Mouse (Mus musculus): ENCODE data around the gene Elk3. TPM values are rescaled to one million over a fixed set of nuclear protein-coding genes. Genes with fewer than 3 reads are reported as not detected.
A peak's percentile ranks its signal among the peaks of the same experiment; 100 is the strongest.

Gene Elk3
- total RNA-seq, 1 experiment = 15.7 TPM

DNA sequence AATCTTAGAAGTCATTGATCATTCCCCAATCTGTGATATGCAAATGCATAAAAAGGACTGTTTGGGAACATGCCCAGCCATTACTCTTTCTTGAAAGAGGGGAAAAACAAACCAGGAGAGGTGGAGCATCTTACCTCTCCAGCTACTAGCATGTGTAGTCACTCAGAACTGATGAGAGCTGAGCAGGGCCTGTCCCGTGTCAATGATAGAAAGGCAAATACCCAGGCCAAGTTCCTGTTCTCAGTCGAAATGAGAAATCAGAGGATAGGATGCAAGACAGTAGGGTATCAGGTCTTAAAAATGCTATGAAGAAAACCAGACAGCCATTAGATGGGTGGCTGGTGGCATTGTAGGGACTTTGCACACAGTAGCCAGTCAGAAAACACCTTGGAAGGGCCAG lies 34.6 kb upstream of the Elk3 start:
- in situ Hi-C loops (cut with MboI; ENCODE audit: low sequenced_read_pairs in 2 of 2, unreplicated experiment in 2 of 2) = no loop called here
- H3K9me3 ChIP-seq (ENCODE audit: control insufficient read depth, insufficient read depth, low read depth, low read length) = no peaks in the 10 kb centered on the region
- H3K27ac ChIP-seq (ENCODE audit: insufficient read depth, low read depth, low read length, poor library complexity, severe bottlenecking) = no peak overlapping the region
- no peaks in the 10 kb centered on the region for H3K4me1 ChIP-seq (ENCODE audit: control insufficient read depth in 2 of 2, insufficient read depth in 2 of 2, low read length in 2 of 2, poor library complexity in 1 of 2)
- TF ChIP-seq ZC3H11A (IDR thresholded peaks at IDR 0.05; ENCODE audit: borderline replicate concordance, low read depth, low read length) (no peak), MAFK (IDR thresholded peaks at IDR 0.05; ENCODE audit: insufficient read depth, low read depth, low read length) (no peak), HCFC1 (IDR thresholded peaks at IDR 0.05; ENCODE audit: borderline replicate concordance, insufficient read depth, low read length) (no peak), CHD2 (IDR thresholded peaks at IDR 0.05; ENCODE audit: low read depth, low read length) (no peak), ZNF384 (IDR thresholded peaks at IDR 0.05; ENCODE audit: low read depth, low read length) (no peak)
- DNase-seq (ENCODE audit: low read depth, low spot score) = no peak
- H3K4me3 ChIP-seq (ENCODE audit: insufficient read depth in 1 of 2, low read depth in 1 of 2, low read length in 2 of 2, poor library complexity in 1 of 2, severe bottlenecking in 1 of 2) = no peak overlapping the region
- H3K9ac ChIP-seq (ENCODE audit: insufficient read depth, low read depth, low read length, poor library complexity, severe bottlenecking) = no peak overlapping the region
- H3K36me3 ChIP-seq (ENCODE audit: control insufficient read depth, insufficient read depth, low read length, poor library complexity, severe bottlenecking) = no peaks in the 10 kb centered on the region

DNA sequence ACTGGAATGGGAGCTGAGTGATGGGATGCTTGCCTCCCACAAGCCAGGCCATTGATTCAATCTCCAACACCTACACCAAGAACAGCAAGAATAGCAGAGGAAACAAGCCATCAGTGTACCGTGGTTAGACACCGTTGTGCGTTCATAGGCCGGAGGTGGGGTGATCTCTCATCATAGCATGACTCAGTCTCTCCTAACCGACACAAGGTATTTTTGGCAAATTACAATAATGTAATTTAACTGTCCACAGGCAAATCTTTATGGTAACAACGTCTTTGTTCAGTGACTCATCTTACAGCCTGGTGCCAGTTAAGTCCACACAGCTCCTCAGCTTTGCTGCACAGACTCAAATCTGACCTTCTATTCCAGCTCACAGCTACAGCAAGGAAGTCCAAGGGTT lies 32.5 kb upstream of the Elk3 start:
- Histone ChIP-seq H3K36me3 (ENCODE audit: control insufficient read depth, insufficient read depth, low read length, poor library complexity, severe bottlenecking) (no peaks in the 10 kb centered on the region), H3K27ac (ENCODE audit: insufficient read depth, low read depth, low read length, poor library complexity, severe bottlenecking) (no peak overlapping the region), H3K9me3 (ENCODE audit: control insufficient read depth, insufficient read depth, low read depth, low read length) (no peaks in the 10 kb centered on the region), H3K4me1 (ENCODE audit: control insufficient read depth in 2 of 2, insufficient read depth in 2 of 2, low read length in 2 of 2, poor library complexity in 1 of 2) (no peaks in the 10 kb centered on the region), H3K9ac (ENCODE audit: insufficient read depth, low read depth, low read length, poor library complexity, severe bottlenecking) (no peak overlapping the region), H3K4me3 (ENCODE audit: insufficient read depth in 1 of 2, low read depth in 1 of 2, low read length in 2 of 2, poor library complexity in 1 of 2, severe bottlenecking in 1 of 2) (no peak overlapping the region)
- no peak for DNase-seq (ENCODE audit: low read depth, low spot score)
- TF ChIP-seq MAFK (IDR thresholded peaks at IDR 0.05; ENCODE audit: insufficient read depth, low read depth, low read length) = no peak
- no peak for TF ChIP-seq ZC3H11A (IDR thresholded peaks at IDR 0.05; ENCODE audit: borderline replicate concordance, low read depth, low read length)
- TF ChIP-seq CHD2 (IDR thresholded peaks at IDR 0.05; ENCODE audit: low read depth, low read length) = no peak
- TF ChIP-seq ZNF384 (IDR thresholded peaks at IDR 0.05; ENCODE audit: low read depth, low read length) = no peak
- no peak for TF ChIP-seq HCFC1 (IDR thresholded peaks at IDR 0.05; ENCODE audit: borderline replicate concordance, insufficient read depth, low read length)
- in situ Hi-C loops (cut with MboI; ENCODE audit: low sequenced_read_pairs in 2 of 2, unreplicated experiment in 2 of 2) = no loop called here

DNA sequence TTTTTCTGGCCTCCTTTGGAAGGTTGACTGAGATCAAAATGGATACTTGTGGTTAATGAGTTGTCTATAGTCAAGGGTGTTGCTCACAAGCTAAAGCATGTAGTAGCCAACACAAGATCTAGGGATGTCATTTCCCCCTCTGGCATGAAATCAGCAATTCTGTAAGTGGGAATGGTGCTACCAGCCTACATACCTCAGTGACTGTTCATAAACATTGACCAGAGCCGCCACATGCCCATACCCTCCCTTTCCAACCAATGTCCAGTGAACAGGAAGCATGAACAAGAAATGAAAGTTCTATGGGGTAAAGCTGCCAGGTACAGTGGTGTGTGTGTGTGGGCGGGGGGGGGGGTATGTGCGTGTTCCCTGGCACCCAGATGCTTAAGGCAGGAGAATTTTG lies 32.1 kb upstream of the Elk3 start:
- in situ Hi-C loops (cut with MboI; ENCODE audit: low sequenced_read_pairs in 2 of 2, unreplicated experiment in 2 of 2) = no loop called here
- no peaks in the 10 kb centered on the region for H3K9me3 ChIP-seq (ENCODE audit: control insufficient read depth, insufficient read depth, low read depth, low read length)
- DNase-seq (ENCODE audit: low read depth, low spot score) = no peak
- H3K4me1 ChIP-seq (ENCODE audit: control insufficient read depth in 2 of 2, insufficient read depth in 2 of 2, low read length in 2 of 2, poor library complexity in 1 of 2) = no peaks in the 10 kb centered on the region
- no peak overlapping the region for H3K27ac ChIP-seq (ENCODE audit: insufficient read depth, low read depth, low read length, poor library complexity, severe bottlenecking)
- TF ChIP-seq ZNF384 (IDR thresholded peaks at IDR 0.05; ENCODE audit: low read depth, low read length) = no peak
- TF ChIP-seq MAFK (IDR thresholded peaks at IDR 0.05; ENCODE audit: insufficient read depth, low read depth, low read length) = no peak
- TF ChIP-seq CHD2 (IDR thresholded peaks at IDR 0.05; ENCODE audit: low read depth, low read length) = no peak
- TF ChIP-seq HCFC1 (IDR thresholded peaks at IDR 0.05; ENCODE audit: borderline replicate concordance, insufficient read depth, low read length) = no peak
- TF ChIP-seq ZC3H11A (IDR thresholded peaks at IDR 0.05; ENCODE audit: borderline replicate concordance, low read depth, low read length) = no peak
- no peak overlapping the region for H3K4me3 ChIP-seq (ENCODE audit: insufficient read depth in 1 of 2, low read depth in 1 of 2, low read length in 2 of 2, poor library complexity in 1 of 2, severe bottlenecking in 1 of 2)
- no peaks in the 10 kb centered on the region for H3K36me3 ChIP-seq (ENCODE audit: control insufficient read depth, insufficient read depth, low read length, poor library complexity, severe bottlenecking)
- no peak overlapping the region for H3K9ac ChIP-seq (ENCODE audit: insufficient read depth, low read depth, low read length, poor library complexity, severe bottlenecking)

DNA sequence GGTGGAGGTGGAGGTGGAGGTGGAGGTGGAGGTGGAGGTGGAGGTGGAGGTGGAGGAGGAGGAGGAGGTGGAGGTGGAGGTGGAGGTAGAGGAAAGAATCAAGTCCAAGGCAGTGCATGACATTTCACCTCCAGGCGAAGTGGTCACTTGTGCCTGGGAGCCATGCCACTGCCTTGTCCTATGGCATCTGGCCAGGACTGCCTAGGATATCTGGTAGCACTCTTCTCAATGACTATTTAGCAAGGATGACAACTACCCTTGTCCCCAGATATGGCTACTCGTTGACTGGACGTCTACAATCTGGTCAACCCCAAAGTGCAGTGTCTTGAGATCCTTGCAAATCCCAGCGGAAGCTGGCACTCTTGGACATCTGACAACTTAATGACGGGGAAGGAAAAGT lies 27.6 kb upstream of the Elk3 start:
- Histone ChIP-seq H3K27ac (ENCODE audit: insufficient read depth, low read depth, low read length, poor library complexity, severe bottlenecking) (no peak overlapping the region), H3K4me3 (ENCODE audit: insufficient read depth in 1 of 2, low read depth in 1 of 2, low read length in 2 of 2, poor library complexity in 1 of 2, severe bottlenecking in 1 of 2) (no peak overlapping the region), H3K9me3 (ENCODE audit: control insufficient read depth, insufficient read depth, low read depth, low read length) (no peaks in the 10 kb centered on the region), H3K36me3 (ENCODE audit: control insufficient read depth, insufficient read depth, low read length, poor library complexity, severe bottlenecking) (no peaks in the 10 kb centered on the region), H3K9ac (ENCODE audit: insufficient read depth, low read depth, low read length, poor library complexity, severe bottlenecking) (no peak overlapping the region), H3K4me1 (ENCODE audit: control insufficient read depth in 2 of 2, insufficient read depth in 2 of 2, low read length in 2 of 2, poor library complexity in 1 of 2) (peaks cover 0 to 8% of the 10 kb centered on the region in 2 experiments; a peak in 2 of 4 replicates)
- TF ChIP-seq ZC3H11A (IDR thresholded peaks at IDR 0.05; ENCODE audit: borderline replicate concordance, low read depth, low read length) = no peak
- no peak for TF ChIP-seq ZNF384 (IDR thresholded peaks at IDR 0.05; ENCODE audit: low read depth, low read length)
- no peak for TF ChIP-seq HCFC1 (IDR thresholded peaks at IDR 0.05; ENCODE audit: borderline replicate concordance, insufficient read depth, low read length)
- TF ChIP-seq MAFK (IDR thresholded peaks at IDR 0.05; ENCODE audit: insufficient read depth, low read depth, low read length) = no peak
- no peak for TF ChIP-seq CHD2 (IDR thresholded peaks at IDR 0.05; ENCODE audit: low read depth, low read length)
- no peak for DNase-seq (ENCODE audit: low read depth, low spot score)
- in situ Hi-C loops (cut with MboI; ENCODE audit: low sequenced_read_pairs in 2 of 2, unreplicated experiment in 2 of 2) = no loop called here

DNA sequence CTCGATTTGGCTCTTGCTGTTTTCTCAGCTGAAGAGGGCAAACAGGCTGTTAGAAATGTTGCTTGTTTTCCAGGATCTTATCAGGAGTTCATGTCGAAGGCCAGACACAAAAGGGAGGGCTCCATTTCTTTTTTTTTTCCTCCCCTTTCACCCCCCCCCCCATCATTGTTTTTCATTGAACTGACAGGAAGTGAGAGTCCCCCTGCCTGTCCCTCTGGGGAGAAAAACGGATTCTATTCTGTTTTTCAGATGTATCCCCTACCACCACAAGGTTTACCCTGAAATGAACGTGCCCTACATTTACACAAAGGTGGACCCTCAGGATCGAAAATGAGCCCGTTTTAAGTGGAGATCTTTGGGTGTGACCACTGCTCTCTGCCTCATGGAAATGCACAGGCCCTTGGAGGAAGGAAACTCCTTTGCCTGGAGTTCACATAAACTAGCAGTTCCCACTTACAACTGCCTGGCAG lies 25.6 kb upstream of the Elk3 start:
- DNase-seq (ENCODE audit: low read depth, low spot score) = no peak
- in situ Hi-C loops (cut with MboI; ENCODE audit: low sequenced_read_pairs in 2 of 2, unreplicated experiment in 2 of 2) = no loop called here
- Histone ChIP-seq H3K4me3 (ENCODE audit: insufficient read depth in 1 of 2, low read depth in 1 of 2, low read length in 2 of 2, poor library complexity in 1 of 2, severe bottlenecking in 1 of 2) (no peak overlapping the region), H3K9me3 (ENCODE audit: control insufficient read depth, insufficient read depth, low read depth, low read length) (no peaks in the 10 kb centered on the region), H3K36me3 (ENCODE audit: control insufficient read depth, insufficient read depth, low read length, poor library complexity, severe bottlenecking) (no peaks in the 10 kb centered on the region), H3K4me1 (ENCODE audit: control insufficient read depth in 2 of 2, insufficient read depth in 2 of 2, low read length in 2 of 2, poor library complexity in 1 of 2) (peaks cover 0 to 8% of the 10 kb centered on the region in 2 experiments; a peak in 3 of 4 replicates), H3K27ac (ENCODE audit: insufficient read depth, low read depth, low read length, poor library complexity, severe bottlenecking) (peak overlapping the region; percentile 8; the same call in 1 of the 2 replicates), H3K9ac (ENCODE audit: insufficient read depth, low read depth, low read length, poor library complexity, severe bottlenecking) (peak overlapping the region; percentile 19; the same call in 1 of the 2 replicates)
- TF ChIP-seq ZC3H11A (IDR thresholded peaks at IDR 0.05; ENCODE audit: borderline replicate concordance, low read depth, low read length) (no peak), MAFK (IDR thresholded peaks at IDR 0.05; ENCODE audit: insufficient read depth, low read depth, low read length) (no peak), HCFC1 (IDR thresholded peaks at IDR 0.05; ENCODE audit: borderline replicate concordance, insufficient read depth, low read length) (no peak), CHD2 (IDR thresholded peaks at IDR 0.05; ENCODE audit: low read depth, low read length) (no peak), ZNF384 (IDR thresholded peaks at IDR 0.05; ENCODE audit: low read depth, low read length) (no peak)
